Mouse (Mus musculus): ENCODE data around the gene Lrrc75b. TPM values are rescaled to one million over a fixed set of nuclear protein-coding genes. Genes with fewer than 3 reads are reported as not detected.

Gene Lrrc75b
- polyA plus RNA-seq, 1 experiment from 2014 or later = 1.7 TPM

- WGBS = 41% methylated on average over 5 of the region's 5 CpGs
- H3K4me3 ChIP-seq = no peak overlapping the region
- H3K4me1 ChIP-seq (replicated peaks) = peaks cover 55% of the 10 kb centered on the region
- no peak for ATAC-seq (replicated peaks; ENCODE audit: insufficient number of reproducible peaks, insufficient read depth, low FRiP score, low read depth)
- H3K9ac ChIP-seq = no peak overlapping the region
- H3K4me2 ChIP-seq = no peak overlapping the region
- H3K27ac ChIP-seq = peak overlapping the region; percentile 50
- peaks cover 25% of the 10 kb centered on the region for H3K27me3 ChIP-seq
- H3K9me3 ChIP-seq (replicated peaks) = no peaks in the 10 kb centered on the region
- no peaks in the 10 kb centered on the region for H3K36me3 ChIP-seq
Measured at GRCm38 (mm10) chr10:75588336-75588735, 28.2 kb upstream of the Lrrc75b start.

GRCm38 (mm10) chr10:75587781-75588180 is 27.7 kb upstream of the Lrrc75b start:
- Histone ChIP-seq H3K4me1 (replicated peaks) (peaks cover 54% of the 10 kb centered on the region), H3K27ac (peak overlapping the region; percentile 50), H3K27me3 (peaks cover 31% of the 10 kb centered on the region), H3K4me3 (no peak overlapping the region), H3K36me3 (no peaks in the 10 kb centered on the region), H3K9ac (no peak overlapping the region), H3K9me3 (replicated peaks) (no peaks in the 10 kb centered on the region), H3K4me2 (no peak overlapping the region)
- ATAC-seq (replicated peaks; ENCODE audit: insufficient number of reproducible peaks, insufficient read depth, low FRiP score, low read depth) = no peak
- 52% methylated on average over 4 of the region's 4 CpGs for WGBS

GRCm38 (mm10) chr10:75586553-75586879 is 26.4 kb upstream of the Lrrc75b start:
- H3K9me3 ChIP-seq (replicated peaks) = no peaks in the 10 kb centered on the region
- ATAC-seq (replicated peaks; ENCODE audit: insufficient number of reproducible peaks, insufficient read depth, low FRiP score, low read depth) = no peak
- no peak overlapping the region for H3K9ac ChIP-seq
- H3K27me3 ChIP-seq = peaks cover 32% of the 10 kb centered on the region
- no peak overlapping the region for H3K4me2 ChIP-seq
- H3K27ac ChIP-seq = no peak overlapping the region
- no peaks in the 10 kb centered on the region for H3K36me3 ChIP-seq
- H3K4me1 ChIP-seq (replicated peaks) = peaks cover 44% of the 10 kb centered on the region
- H3K4me3 ChIP-seq = no peak overlapping the region
- WGBS = 82% methylated on average over 1 of the region's 1 CpGs

GRCm38 (mm10) chr10:75585876-75586552 is 25.9 kb upstream of the Lrrc75b start:
- ATAC-seq (replicated peaks; ENCODE audit: insufficient number of reproducible peaks, insufficient read depth, low FRiP score, low read depth) = 0 out of 2 replicates have a peak, but pooled peaks have one; percentile 23
- Histone ChIP-seq H3K4me1 (replicated peaks) (peaks cover 41% of the 10 kb centered on the region), H3K27ac (no peak overlapping the region), H3K9ac (peak overlapping the region; percentile 31; the same call in 1 of the 2 replicates), H3K4me2 (peak overlapping the region; percentile 55), H3K9me3 (replicated peaks) (no peaks in the 10 kb centered on the region), H3K36me3 (no peaks in the 10 kb centered on the region), H3K27me3 (peaks cover 32% of the 10 kb centered on the region), H3K4me3 (peak overlapping the region; percentile 20)
- WGBS = 18% methylated on average over 20 of the region's 20 CpGs

- Histone ChIP-seq H3K4me2 (no peak overlapping the region), H3K9me3 (replicated peaks) (no peaks in the 10 kb centered on the region), H3K9ac (no peak overlapping the region), H3K27ac (no peak overlapping the region), H3K4me1 (replicated peaks) (no peaks in the 10 kb centered on the region), H3K36me3 (no peaks in the 10 kb centered on the region), H3K27me3 (peaks cover 14% of the 10 kb centered on the region), H3K4me3 (no peak overlapping the region)
- ATAC-seq (replicated peaks; ENCODE audit: insufficient number of reproducible peaks, insufficient read depth, low FRiP score, low read depth) = no peak
- 72% methylated on average over 6 of the region's 6 CpGs for WGBS
Measured at GRCm38 (mm10) chr10:75579129-75579528, 19.0 kb upstream of the Lrrc75b start.

- Histone ChIP-seq H3K4me3 (no peak overlapping the region), H3K9me3 (replicated peaks) (no peaks in the 10 kb centered on the region), H3K36me3 (no peaks in the 10 kb centered on the region), H3K27me3 (peaks cover under 1% of the 10 kb centered on the region; the same call in 1 of the 2 replicates), H3K27ac (no peak overlapping the region), H3K4me2 (no peak overlapping the region), H3K9ac (no peak overlapping the region), H3K4me1 (replicated peaks) (no peaks in the 10 kb centered on the region; the same call in 1 of the 2 replicates)
- ATAC-seq (replicated peaks; ENCODE audit: insufficient number of reproducible peaks, insufficient read depth, low FRiP score, low read depth) = no peak
- WGBS = 69% methylated on average over 9 of the region's 9 CpGs
Measured at GRCm38 (mm10) chr10:75573965-75574364, 13.8 kb upstream of the Lrrc75b start.

- Histone ChIP-seq H3K9me3 (replicated peaks) (no peaks in the 10 kb centered on the region), H3K36me3 (no peaks in the 10 kb centered on the region), H3K4me1 (replicated peaks) (peaks cover 4% of the 10 kb centered on the region), H3K4me3 (no peak overlapping the region), H3K4me2 (no peak overlapping the region), H3K27me3 (peaks cover 7% of the 10 kb centered on the region; the same call in 1 of the 2 replicates), H3K9ac (no peak overlapping the region), H3K27ac (no peak overlapping the region)
- WGBS = 77% methylated on average over 10 of the region's 10 CpGs
- no peak for ATAC-seq (replicated peaks; ENCODE audit: insufficient number of reproducible peaks, insufficient read depth, low FRiP score, low read depth)
Measured at GRCm38 (mm10) chr10:75573181-75573580, 13.1 kb upstream of the Lrrc75b start.

GRCm38 (mm10) chr10:75571937-75572336 is 11.8 kb upstream of the Lrrc75b start:
- H3K4me2 ChIP-seq = no peak overlapping the region
- H3K4me1 ChIP-seq (replicated peaks) = peaks cover 4% of the 10 kb centered on the region
- H3K9ac ChIP-seq = no peak overlapping the region
- no peak overlapping the region for H3K27ac ChIP-seq
- ATAC-seq (replicated peaks; ENCODE audit: insufficient number of reproducible peaks, insufficient read depth, low FRiP score, low read depth) = no peak
- no peaks in the 10 kb centered on the region for H3K36me3 ChIP-seq
- H3K4me3 ChIP-seq = no peak overlapping the region
- peaks cover 10% of the 10 kb centered on the region; the same call in 1 of the 2 replicates for H3K27me3 ChIP-seq
- no peaks in the 10 kb centered on the region for H3K9me3 ChIP-seq (replicated peaks)
- 54% methylated on average over 9 of the region's 9 CpGs for WGBS

GRCm38 (mm10) chr10:75570981-75571657 is 11.0 kb upstream of the Lrrc75b start:
- no peak for ATAC-seq (replicated peaks; ENCODE audit: insufficient number of reproducible peaks, insufficient read depth, low FRiP score, low read depth)
- no peaks in the 10 kb centered on the region for H3K36me3 ChIP-seq
- 35% methylated on average over 10 of the region's 10 CpGs for WGBS

GRCm38 (mm10) chr10:75568851-75569250 is 8.7 kb upstream of the Lrrc75b start:
- Histone ChIP-seq H3K27ac (no peak overlapping the region), H3K9ac (no peak overlapping the region), H3K36me3 (no peaks in the 10 kb centered on the region), H3K27me3 (peaks cover 10% of the 10 kb centered on the region), H3K9me3 (replicated peaks) (no peaks in the 10 kb centered on the region), H3K4me1 (replicated peaks) (peaks cover 4% of the 10 kb centered on the region), H3K4me2 (no peak overlapping the region), H3K4me3 (no peak overlapping the region)
- no peak for ATAC-seq (replicated peaks; ENCODE audit: insufficient number of reproducible peaks, insufficient read depth, low FRiP score, low read depth)
- WGBS = 29% methylated on average over 4 of the region's 4 CpGs

More at GRCm38 (mm10) chr10:75570981-75571657, 11.0 kb upstream of the Lrrc75b start:
- H3K4me2 ChIP-seq = no peak overlapping the region
- no peaks in the 10 kb centered on the region for H3K9me3 ChIP-seq (replicated peaks)
- H3K4me1 ChIP-seq (replicated peaks) = peaks cover 4% of the 10 kb centered on the region
- H3K9ac ChIP-seq = no peak overlapping the region
- no peak overlapping the region for H3K4me3 ChIP-seq
- no peak overlapping the region for H3K27ac ChIP-seq
- peaks cover 10% of the 10 kb centered on the region; the same call in 1 of the 2 replicates for H3K27me3 ChIP-seq

- no peak overlapping the region for H3K4me3 ChIP-seq
- peaks cover 4% of the 10 kb centered on the region for H3K4me1 ChIP-seq (replicated peaks)
- H3K4me2 ChIP-seq = no peak overlapping the region
- no peak overlapping the region for H3K27ac ChIP-seq
- no peak overlapping the region for H3K9ac ChIP-seq
- peaks cover 10% of the 10 kb centered on the region for H3K27me3 ChIP-seq
- WGBS = 15% methylated on average over 11 of the region's 11 CpGs
- no peak for ATAC-seq (replicated peaks; ENCODE audit: insufficient number of reproducible peaks, insufficient read depth, low FRiP score, low read depth)
- H3K36me3 ChIP-seq = no peaks in the 10 kb centered on the region
- no peaks in the 10 kb centered on the region for H3K9me3 ChIP-seq (replicated peaks)
Measured at GRCm38 (mm10) chr10:75568441-75568840, 8.3 kb upstream of the Lrrc75b start.
